Mouse (Mus musculus) lung, postnatal 0 days (tissue): ENCODE data around the gene Rabepk. TPM values are rescaled to one million over a fixed set of nuclear protein-coding genes. Genes with fewer than 3 reads are reported as not detected.

Experiments used
- ATAC-seq: fragments of 200-750 bp; cut with Nextera tagmentation; 2 replicates; pipeline ENCODE4 v1.8.0; 2017; ENCODE audit warnings: moderate library complexity
- DNase-seq: peaks from one replicate; pipeline ENCODE4 v3.0.0-alpha.2; 2016; ENCODE audit warnings: low spot score
- H3K27ac ChIP-seq: fragments of 300-500 bp; sonication (generic); 2 replicates; pipeline ENCODE4 v1.5.1; 2014; ENCODE audit warnings: antibody characterized with exemption, mild to moderate bottlenecking, low read length, mixed read lengths
- H3K27me3 ChIP-seq: fragments of 300-500 bp; sonication (generic); replicated peaks from 2 replicates; pipeline ENCODE4 v1.6.1; 2014; ENCODE audit warnings: low read length, mixed read lengths; ENCODE audit not compliant: insufficient read depth
- H3K36me3 ChIP-seq: fragments of 300-500 bp; sonication (generic); 2 replicates; pipeline ENCODE4 v1.6.1; 2014; ENCODE audit warnings: low read length, mixed read lengths; ENCODE audit not compliant: insufficient read depth
- H3K4me1 ChIP-seq: fragments of 300-500 bp; sonication (generic); 2 replicates; pipeline ENCODE4 v1.6.1; 2014; ENCODE audit warnings: antibody characterized with exemption, low read depth, low read length, mixed read lengths; ENCODE audit not compliant: insufficient read depth
- H3K4me2 ChIP-seq: fragments of 300-500 bp; sonication (generic); replicated peaks from 2 replicates; pipeline ENCODE4 v1.6.1; 2014; ENCODE audit warnings: low read depth, mild to moderate bottlenecking, low read length, moderate library complexity, mixed read lengths
- H3K4me3 ChIP-seq: fragments of 300-500 bp; sonication (generic); 2 replicates; pipeline ENCODE4 v1.5.1; 2014; ENCODE audit warnings: low read depth, low read length
- H3K9ac ChIP-seq: fragments of 300-500 bp; sonication (generic); replicated peaks from 2 replicates; pipeline ENCODE4 v1.6.1; 2014; ENCODE audit warnings: low read depth, mild to moderate bottlenecking
- H3K9me3 ChIP-seq: fragments of 300-500 bp; sonication (generic); 2 replicates; pipeline ENCODE4 v1.6.1; 2016; ENCODE audit warnings: low read length, mixed read lengths
- CTCF ChIP-seq: IDR thresholded peaks from 2 replicates; pipeline ENCODE4 v1.5.1; 2016; ENCODE audit warnings: antibody characterized with exemption, mild to moderate bottlenecking
- EP300 ChIP-seq: IDR thresholded peaks from 2 replicates; pipeline ENCODE4 v1.6.1; 2016; ENCODE audit warnings: antibody characterized with exemption, mild to moderate bottlenecking, control low read depth
- WGBS: fragments of 180-500 bp; shearing (Covaris S2); extraction: QIAGEN DNeasy Blood & Tissue Kit; methylation state at CpG from one replicate; pipeline ENCODE4 v1.1.7; 2014; 5-methylcytosine and 5-hydroxymethylcytosine counted together
- polyA plus RNA-seq: library from polyadenylated mRNA; unstranded; fragments of >200 nt; fragmentation: Nextera tagmentation; extraction: Ambion mirVana; gene quantifications from 2 replicates; pipeline ENCODE4 v1.2.1, GENCODE M21; 2015

Gene Rabepk
- polyA plus RNA-seq, 1 experiment from 2014 or later = 18.5 TPM

- no peak overlapping the region for H3K4me2 ChIP-seq
- no peaks in the 10 kb centered on the region for H3K9me3 ChIP-seq
- 83% methylated on average over 14 of the region's 14 CpGs for WGBS
- H3K27ac ChIP-seq = no peak overlapping the region
- DNase-seq (no peak), ATAC-seq (peak; percentile 48)
- H3K4me1 ChIP-seq = no peaks in the 10 kb centered on the region
- no peaks in the 10 kb centered on the region for H3K27me3 ChIP-seq
- H3K9ac ChIP-seq = no peak overlapping the region
- no peak overlapping the region for H3K4me3 ChIP-seq
- TF ChIP-seq CTCF (no peak), EP300 (no peak)
- peaks cover 15% of the 10 kb centered on the region; the same call in 1 of the 2 replicates for H3K36me3 ChIP-seq
These were observed 16.4 kb downstream of the Rabepk start for GRCm38 (mm10) chr2:34783064-34784020.

- Histone ChIP-seq H3K4me1 (peaks cover 4% of the 10 kb centered on the region; the same call in 1 of the 2 replicates), H3K9me3 (no peaks in the 10 kb centered on the region), H3K36me3 (peaks cover 44% of the 10 kb centered on the region; the same call in 1 of the 2 replicates), H3K27ac (no peak overlapping the region), H3K27me3 (no peaks in the 10 kb centered on the region), H3K4me2 (no peak overlapping the region), H3K4me3 (no peak overlapping the region), H3K9ac (no peak overlapping the region)
- ATAC-seq = no peak
- DNase-seq = no peak
- 41% methylated on average over 1 of the region's 1 CpGs for WGBS
- no peak for TF ChIP-seq CTCF
- TF ChIP-seq EP300 = no peak
These were observed 22.4 kb downstream of the Rabepk start for GRCm38 (mm10) chr2:34777237-34777868.

- H3K27me3 ChIP-seq = no peaks in the 10 kb centered on the region
- no peak overlapping the region for H3K27ac ChIP-seq
- no peak for ATAC-seq
- H3K36me3 ChIP-seq = peaks cover 40% of the 10 kb centered on the region; the same call in 1 of the 2 replicates
- DNase-seq = no peak
- H3K9me3 ChIP-seq = no peaks in the 10 kb centered on the region
- H3K4me3 ChIP-seq = no peak overlapping the region
- H3K9ac ChIP-seq = no peak overlapping the region
- H3K4me2 ChIP-seq = no peak overlapping the region
- H3K4me1 ChIP-seq = peaks cover 12% of the 10 kb centered on the region; the same call in 1 of the 2 replicates
- WGBS = 77% methylated on average over 6 of the region's 6 CpGs
- no peak for TF ChIP-seq CTCF
- no peak for TF ChIP-seq EP300
These were observed 25.2 kb downstream of the Rabepk start for GRCm38 (mm10) chr2:34774493-34774892.

- H3K4me3 ChIP-seq = peak overlapping the region; percentile 96; the same call in 1 of the 2 replicates
- H3K36me3 ChIP-seq = peaks cover 33% of the 10 kb centered on the region; the same call in 1 of the 2 replicates
- peak overlapping the region; percentile 62; the same call in 1 of the 2 replicates for H3K4me2 ChIP-seq
- H3K4me1 ChIP-seq = peaks cover 12% of the 10 kb centered on the region; the same call in 1 of the 2 replicates
- DNase-seq (no peak), ATAC-seq (no peak)
- no peaks in the 10 kb centered on the region for H3K27me3 ChIP-seq
- no peak for TF ChIP-seq CTCF
- TF ChIP-seq EP300 = no peak
- H3K9me3 ChIP-seq = no peaks in the 10 kb centered on the region
- no peak overlapping the region for H3K9ac ChIP-seq
- 71% methylated on average over 4 of the region's 4 CpGs for WGBS
- H3K27ac ChIP-seq = no peak overlapping the region
These were observed 26.0 kb downstream of the Rabepk start for GRCm38 (mm10) chr2:34773673-34774072.

- no peak for TF ChIP-seq EP300
- no peak for TF ChIP-seq CTCF
- ATAC-seq = peak; percentile 1
- Histone ChIP-seq H3K9ac (peak overlapping the region; percentile 90), H3K27ac (peak overlapping the region; percentile 91), H3K4me3 (peak overlapping the region; percentile 96), H3K36me3 (peaks cover 27% of the 10 kb centered on the region; the same call in 1 of the 2 replicates), H3K27me3 (no peaks in the 10 kb centered on the region), H3K4me1 (peaks cover 12% of the 10 kb centered on the region; the same call in 1 of the 2 replicates), H3K4me2 (peak overlapping the region; percentile 62), H3K9me3 (no peaks in the 10 kb centered on the region)
- WGBS = 2% methylated on average over 50 of the region's 50 CpGs
- peak; percentile 60 for DNase-seq
These were observed 27.2 kb downstream of the Rabepk start for GRCm38 (mm10) chr2:34772252-34773235.
